Mouse (Mus musculus) lung, postnatal 36 days (tissue): ENCODE data around the gene Nkx2-4.

Source experiments
- DNase-seq: peaks from one replicate; pipeline ENCODE4 v3.0.0; 2022; ENCODE audit warnings: mixed read lengths

The Nkx2-4 gene

DNA sequence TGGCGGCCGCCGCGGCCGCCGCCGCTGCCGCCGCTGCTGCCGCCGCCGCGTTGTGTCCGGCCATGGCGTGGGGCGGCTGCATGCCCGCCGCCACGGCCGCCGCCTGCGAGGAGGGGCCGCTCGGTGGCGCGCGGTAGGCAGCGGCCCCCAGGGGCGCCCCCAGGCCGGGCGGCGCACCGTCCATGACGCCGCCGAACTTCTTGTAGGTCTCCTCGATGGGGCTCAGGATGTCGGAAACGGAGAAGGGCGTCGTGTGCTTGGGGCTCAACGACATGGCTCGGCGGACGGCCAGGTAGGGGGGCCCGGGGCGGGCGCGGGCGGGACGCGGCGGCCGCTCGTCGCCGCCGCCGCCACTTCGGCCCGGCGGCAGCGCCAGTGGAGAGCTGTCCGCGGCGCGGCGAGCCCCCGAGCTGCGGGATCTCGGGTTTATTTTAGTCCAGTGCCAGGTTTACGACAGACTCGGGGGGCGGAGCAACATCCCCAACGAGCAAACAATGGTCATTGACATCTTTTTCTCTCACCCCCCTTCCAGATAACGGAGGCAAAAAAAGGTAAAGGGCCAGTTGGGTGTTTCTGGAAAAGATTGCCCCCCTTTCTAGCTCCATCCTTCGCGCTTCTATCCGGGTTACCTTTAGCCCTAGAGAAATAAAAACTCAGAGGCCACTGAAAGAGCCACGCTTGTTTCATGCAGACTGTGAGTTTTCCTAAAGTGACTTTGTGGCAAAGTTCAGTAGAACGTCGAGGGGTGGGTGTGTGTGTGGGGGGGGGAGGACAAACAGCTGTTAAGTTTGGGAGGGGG, at the start of gene Nkx2-4:
Nkx2-4 (minus strand) TSS at position 374 of the 799 bp plus-strand sequence.
- no peak for DNase-seq

DNA sequence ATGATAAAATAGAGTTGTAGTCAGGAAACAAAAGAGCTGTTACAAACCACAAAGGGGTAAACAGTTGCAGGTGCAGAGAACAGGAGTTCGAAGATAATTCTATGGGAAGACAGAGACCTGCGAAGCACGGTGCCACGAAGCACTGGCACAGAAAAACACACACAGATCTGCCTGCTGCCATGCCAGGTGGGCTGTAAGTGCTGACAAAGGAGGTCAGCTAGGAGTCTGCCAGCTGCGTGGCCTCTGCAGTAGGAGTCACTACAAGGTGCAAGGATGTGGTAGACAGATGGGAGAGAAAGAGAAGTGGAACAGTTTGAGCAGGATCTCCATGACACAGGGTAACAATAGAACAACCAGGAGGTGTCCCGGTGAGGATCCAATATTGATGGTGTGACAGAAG, 42.1 kb upstream of the Nkx2-4 start:
- no peak for DNase-seq

DNA sequence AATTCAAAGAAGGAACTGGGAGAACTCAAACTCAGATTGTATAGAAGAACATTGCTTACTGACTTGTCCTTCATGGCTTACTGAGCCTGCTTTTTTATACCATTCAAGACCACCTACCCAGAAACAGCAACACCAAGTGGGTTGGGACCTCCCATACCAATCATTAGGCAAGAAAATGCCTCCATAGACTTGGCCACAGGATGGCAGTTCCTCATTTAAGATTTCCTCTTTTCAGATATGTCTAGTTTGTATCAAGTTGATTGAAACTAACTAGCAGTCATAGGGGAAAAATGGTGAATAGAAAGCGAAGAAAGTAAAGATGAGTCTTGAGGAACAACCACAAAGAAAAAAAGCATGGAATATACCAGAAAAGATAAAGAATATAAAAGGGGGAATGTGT, 34.5 kb upstream of the Nkx2-4 start:
- no peak for DNase-seq

DNA sequence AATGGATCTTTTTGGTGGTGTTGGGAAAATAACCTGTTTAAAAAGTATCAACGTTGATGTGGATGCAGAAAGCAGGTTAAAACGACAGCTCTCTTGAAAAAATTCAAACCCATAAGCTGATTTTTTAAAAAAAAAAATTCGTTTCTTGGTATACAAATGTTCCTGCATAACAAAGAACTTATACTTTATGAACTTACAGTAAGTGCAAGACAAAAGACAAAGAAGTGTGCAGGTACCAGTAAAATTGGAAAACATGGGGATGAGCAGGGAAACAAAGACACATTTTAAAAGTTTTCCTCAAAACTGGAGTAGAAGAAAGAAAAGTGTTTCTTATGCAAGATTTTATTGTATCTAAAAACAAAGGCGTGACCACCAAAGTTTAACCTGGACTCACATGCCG, 1.2 kb upstream of the Nkx2-4 start:
- no peak for DNase-seq

DNA sequence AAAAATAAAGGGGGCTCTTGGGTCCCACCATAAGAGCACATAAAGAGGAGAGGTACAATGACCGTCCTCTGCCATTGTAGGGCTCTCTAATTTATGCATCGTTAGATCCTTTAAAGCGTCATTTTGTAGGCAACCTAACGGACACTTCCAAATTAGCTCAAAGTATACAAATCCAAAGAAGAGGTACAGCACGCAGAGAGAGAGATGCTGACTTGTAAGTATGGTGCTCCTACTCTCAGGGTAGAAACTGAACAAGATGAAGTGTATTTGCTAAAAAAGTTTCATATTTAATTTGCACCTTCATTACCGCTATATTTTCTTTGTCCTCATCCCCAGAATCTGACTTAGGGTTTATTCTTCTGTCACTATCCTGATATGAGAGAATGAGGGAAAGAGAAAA, 692 bp upstream of the Nkx2-4 start:
- no peak for DNase-seq

DNA sequence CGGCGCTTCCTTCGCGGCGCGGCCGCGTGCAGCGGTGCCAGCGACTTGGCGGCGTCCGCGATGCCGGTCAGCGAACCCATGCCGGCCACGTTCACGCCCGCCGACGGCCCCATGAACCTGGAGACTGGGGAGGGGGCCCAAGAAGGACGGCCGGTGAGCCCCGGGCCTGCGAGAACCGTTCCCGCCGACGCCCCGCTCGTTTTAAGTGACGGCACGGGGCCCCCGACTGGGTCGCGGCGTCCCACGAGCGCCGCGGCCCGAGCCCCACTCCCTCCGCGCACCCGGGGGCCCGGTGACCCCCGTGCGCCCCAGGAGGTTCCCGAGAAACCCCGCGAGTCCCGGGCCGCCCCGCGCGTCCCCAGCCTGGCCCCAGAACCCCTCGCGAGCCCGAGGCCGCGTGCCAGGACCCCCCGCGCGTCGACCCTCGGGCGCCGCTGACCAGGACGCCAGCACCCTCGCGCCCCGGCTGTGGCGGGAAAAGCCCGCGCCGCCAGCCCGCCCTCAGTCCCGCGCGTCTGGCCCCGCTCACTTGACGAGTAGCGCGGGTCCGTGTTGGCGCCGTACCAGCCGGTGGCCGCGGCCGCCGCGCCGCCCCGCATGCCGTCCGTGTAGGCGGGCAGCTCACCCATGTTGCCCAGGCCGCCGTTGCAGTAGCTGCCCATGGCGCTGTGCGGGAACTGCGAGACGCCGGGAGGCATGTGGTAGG, 726 bp downstream of the Nkx2-4 start:
- no peak for DNase-seq

DNA sequence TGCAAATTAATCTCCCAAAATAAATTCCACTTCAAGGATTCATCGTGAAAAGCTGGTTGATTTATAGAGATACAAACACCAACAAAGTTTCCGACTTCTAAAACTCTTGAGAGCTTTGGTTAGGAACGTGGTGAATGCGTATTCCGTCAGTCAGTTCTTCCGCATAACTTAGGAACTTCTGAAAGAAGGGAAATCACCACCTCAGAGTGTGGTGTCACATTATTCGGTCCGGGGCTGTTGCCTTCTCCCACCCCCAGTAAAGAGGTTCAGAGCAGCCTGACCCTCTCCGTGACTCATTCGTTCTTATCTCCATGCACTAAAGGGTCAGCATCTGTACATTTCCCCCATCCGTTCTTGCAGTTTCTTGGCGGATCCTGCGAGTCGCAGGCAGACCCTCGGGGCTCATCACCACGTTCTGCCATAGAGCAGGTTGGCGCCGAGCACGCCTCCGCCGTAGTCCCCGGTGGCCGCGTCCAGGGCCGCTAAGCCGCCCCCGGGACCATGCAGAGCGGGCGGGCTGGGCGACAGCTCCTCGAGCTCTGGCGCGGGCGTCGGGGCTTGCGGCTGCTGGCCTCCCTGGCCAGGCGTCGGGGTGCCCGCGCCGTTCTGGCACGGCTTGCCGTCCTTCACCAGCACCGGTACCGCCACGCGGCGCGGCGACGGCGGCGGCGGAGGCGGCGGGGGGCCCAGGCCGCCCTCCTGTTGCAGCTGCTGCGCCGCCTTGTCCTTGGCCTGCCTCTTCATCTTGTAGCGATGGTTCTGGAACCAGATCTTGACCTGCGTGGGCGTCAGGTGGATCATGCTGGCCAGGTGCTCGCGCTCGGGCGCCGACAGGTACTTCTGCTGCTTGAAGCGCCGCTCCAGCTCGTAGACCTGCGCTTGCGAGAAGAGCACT, 1.5 kb downstream of the Nkx2-4 start:
- DNase-seq = peak; percentile 16

DNA sequence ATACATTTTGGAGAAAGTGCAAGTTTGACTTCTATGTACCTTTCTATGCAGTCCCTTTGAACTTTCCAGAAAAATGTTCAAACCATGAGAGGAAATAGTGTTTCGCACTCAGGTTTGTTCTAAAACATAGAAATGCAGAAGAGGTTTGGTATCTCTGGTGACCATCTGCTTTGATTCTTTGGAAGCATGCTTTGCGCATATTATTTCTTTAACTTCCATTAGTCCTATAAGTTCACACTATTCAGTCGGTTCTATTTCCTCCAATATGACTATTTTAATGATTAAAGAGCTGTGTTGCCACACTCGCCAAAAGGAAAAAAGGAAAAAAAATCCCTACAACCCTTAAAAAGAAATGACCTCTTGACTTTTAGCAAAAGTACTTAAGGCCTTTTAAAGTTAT, 2.9 kb downstream of the Nkx2-4 start:
- no peak for DNase-seq

DNA sequence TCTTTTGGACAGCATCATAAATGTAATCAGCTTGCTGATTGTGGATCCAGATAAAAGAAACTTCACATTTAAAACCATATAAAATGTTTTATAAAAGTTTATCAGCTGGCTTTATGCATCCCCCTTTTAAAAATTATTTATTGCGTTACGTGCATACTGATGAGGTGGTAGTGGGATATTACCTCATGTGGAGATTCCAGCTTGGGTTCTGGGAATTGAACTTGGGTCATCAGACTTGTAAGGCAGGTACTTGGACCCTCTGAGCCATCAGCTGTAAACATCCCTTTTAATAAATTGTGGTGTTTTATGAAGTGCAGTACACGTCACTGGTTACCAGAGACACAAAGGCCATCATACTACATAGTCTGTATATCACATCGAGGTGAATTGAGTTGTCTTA, 10.8 kb downstream of the Nkx2-4 start:
- no peak for DNase-seq

DNA sequence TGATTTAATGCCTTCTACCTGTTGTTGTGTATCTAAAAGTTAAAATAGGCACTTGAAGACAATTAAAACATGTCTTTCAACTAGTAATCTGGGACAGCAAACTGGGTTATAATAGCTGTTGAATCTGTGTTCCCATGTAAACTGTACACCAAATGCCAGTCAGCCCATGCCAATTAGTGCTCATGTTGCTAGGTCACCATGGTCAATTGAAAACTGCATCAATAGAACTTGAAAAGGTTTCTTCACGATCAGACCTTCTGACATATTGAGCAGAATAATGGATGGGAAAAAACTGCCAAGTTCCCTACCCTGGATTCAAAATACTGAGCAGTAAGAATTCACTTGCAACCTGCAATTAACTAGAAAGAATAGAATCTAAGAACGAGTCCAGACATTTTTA, 11.3 kb downstream of the Nkx2-4 start:
- DNase-seq = no peak

DNA sequence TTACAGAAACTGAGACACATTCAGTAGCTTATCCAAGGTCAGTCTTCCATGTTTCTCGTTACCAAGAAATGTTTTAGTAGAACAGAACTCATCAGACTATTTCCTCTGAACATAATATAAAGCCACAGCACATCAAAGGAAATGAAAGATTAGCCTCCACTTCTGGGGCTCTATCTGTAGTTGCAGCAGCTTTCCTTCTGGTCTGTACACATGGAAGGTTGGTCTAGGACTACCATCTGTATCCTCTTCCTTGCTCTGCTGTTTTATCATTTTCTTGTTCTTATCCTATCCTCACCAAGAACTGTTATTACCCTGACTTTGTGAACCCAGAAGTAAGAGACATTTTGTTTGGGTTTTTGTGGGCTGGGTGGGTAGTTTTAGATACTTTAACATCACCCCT, 14.9 kb downstream of the Nkx2-4 start:
- DNase-seq = no peak

DNA sequence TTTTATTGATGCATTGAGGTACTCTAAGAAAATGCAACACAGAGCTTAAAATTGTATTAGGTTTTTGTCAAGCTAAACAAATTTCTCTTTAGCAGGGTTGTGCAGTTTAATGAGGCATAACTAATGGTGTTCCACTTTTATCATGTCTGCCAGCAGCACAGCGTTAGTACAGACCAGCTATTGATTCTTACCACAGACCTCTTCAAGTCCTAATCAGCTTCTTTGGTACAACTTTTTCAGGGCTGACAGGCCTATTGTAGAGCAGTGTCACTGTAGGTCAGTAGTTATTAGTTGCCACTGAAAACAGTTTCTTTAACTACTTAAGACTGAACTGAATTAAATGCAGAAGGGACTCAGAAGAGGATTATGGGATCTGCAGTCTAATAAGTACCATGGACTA, 16.2 kb downstream of the Nkx2-4 start:
- DNase-seq = no peak

DNA sequence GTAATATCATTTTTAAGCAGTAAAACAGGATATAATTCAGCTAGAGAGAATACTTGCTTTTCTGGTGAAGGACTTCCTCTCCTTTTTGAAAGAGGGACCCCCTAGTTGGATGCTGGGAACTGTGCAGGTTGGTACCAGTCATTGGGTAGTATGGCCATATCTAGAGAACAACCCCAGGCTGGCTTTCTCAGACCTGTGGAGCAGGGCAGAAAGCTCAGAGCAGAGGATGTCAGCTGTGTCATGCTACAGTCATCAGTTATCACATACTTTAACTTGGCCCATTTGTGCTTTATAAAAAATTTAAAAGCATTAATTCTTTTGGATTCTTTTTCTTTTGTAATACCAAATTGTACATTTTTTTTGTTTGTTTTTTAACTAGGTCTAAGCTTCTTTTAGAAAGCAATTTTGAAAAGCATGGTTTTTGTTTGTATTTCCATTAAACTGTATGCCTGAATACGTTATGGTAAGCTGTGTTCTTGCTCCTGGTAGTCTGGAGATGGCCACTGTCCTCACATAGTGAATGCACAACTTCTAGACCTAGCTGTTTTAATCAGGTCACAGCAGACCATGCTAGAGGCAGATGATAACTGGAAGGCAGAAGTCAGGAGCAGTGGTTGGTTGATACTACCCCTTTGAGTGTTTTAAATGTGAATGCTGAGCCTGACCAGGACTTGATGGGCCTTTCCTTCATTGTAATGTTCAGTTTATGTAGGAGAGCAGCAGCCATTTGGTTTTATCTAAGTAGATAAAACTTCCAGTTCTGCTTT, 17.6 kb downstream of the Nkx2-4 start:
- DNase-seq = no peak

DNA sequence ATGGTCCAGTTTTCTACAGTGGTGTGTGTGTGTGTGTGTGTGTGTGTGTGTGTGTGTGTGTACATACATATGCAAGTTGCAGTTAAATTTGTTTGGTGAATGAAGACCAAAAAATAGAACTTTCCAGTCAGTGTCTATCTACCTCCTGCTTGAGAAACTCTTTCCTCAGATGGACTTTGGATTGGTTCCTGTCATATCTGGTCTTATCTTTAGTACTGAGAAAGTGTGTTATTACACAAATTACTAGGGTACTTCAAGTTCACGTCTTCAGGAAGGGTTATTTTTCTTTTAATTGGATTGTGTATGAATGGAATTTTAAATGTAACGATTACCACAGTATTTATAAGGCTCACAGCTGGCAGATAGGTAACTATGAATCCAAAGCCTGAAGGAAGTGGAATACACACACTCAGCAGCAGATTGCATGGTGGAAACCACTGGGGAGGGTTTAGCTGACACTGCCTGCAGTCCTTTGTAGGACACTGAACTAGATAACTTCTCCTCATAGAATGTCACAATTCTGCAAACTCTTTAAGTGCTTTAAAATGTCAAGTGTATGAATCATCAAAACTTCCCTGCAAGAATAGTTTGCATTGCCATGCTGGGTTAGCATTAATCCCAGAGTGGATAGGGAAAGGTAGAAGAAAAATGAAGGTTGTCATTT, 31.9 kb downstream of the Nkx2-4 start:
- no peak for DNase-seq

DNA sequence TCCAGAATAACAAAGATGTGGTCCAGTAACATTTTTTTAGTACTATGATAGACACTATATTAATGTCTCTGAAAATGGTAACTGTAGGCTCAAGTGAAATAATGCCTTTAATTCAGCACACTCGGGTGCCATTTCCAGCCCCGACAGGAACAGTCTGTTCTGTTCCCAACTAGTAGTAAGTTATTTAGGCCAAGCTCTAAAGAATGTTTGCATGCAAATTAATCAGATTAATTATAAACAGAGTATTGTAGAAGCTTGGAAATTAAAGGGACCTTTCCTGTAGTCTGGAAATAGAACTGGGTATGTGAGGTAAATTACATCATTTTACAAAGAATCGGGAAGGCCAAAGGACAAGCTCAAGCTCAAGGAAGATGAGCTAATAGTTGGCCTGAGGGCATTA, 38.2 kb downstream of the Nkx2-4 start:
- DNase-seq = no peak

DNA sequence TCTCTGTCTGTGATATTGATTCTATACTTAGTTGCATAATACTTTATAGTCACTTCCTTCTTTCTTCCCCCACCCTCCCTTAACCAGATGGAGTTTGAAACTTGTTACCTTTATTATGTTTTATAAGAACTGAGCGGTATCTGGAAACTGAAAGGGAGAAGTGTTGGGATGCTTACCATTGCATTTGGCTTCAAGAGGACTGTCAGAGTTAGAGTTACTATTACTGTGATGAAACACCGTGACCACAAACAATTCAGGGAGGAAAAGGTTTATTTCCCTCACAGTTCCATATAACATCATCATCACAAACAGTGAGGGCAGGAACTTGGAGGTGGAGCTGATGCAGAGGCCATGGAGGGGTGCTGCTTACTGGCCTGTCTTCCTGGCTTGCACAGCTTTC, 49.4 kb downstream of the Nkx2-4 start:
- no peak for DNase-seq
